Mouse (Mus musculus) intestine, embryonic 16.5 days (tissue): ENCODE results near the gene Akap13. TPM values are rescaled to one million over a fixed set of nuclear protein-coding genes. Genes with fewer than 3 reads are reported as not detected.
"Not testable (repeated sequence)": the region's sequence is repeated elsewhere in the genome, so short reads cannot be mapped to it uniquely, and the experiment has no call there.

Experiments used
- ATAC-seq: fragments of 200-750 bp; cut with Nextera tagmentation; 2 replicates; pipeline ENCODE4 v1.8.0; 2017; ENCODE audit warnings: moderate TSS enrichment, moderate library complexity
- H3K27ac ChIP-seq: fragments of 300-500 bp; sonication (generic); 2 replicates; pipeline ENCODE4 v1.5.1; 2014; ENCODE audit warnings: mild to moderate bottlenecking, low read length
- H3K27me3 ChIP-seq: fragments of 300-500 bp; sonication (generic); replicated peaks from 2 replicates; pipeline ENCODE4 v1.6.1; 2014; ENCODE audit warnings: low read length, control low read depth, mixed read lengths; ENCODE audit not compliant: control insufficient read depth, insufficient read depth
- H3K36me3 ChIP-seq: fragments of 300-500 bp; sonication (generic); 2 replicates; pipeline ENCODE4 v1.6.1; 2014; ENCODE audit warnings: low read length, control low read depth; ENCODE audit not compliant: control insufficient read depth, insufficient read depth
- H3K4me1 ChIP-seq: fragments of 300-500 bp; sonication (generic); 2 replicates; pipeline ENCODE4 v1.6.1; 2014; ENCODE audit warnings: low read length, control low read depth, mixed read lengths; ENCODE audit not compliant: control insufficient read depth, insufficient read depth
- H3K4me2 ChIP-seq: fragments of 300-500 bp; sonication (generic); 2 replicates; pipeline ENCODE4 v1.6.1; 2014; ENCODE audit warnings: low read depth, low read length, control low read depth
- H3K4me3 ChIP-seq: fragments of 300-500 bp; sonication (generic); 2 replicates; pipeline ENCODE4 v1.5.1; 2014; ENCODE audit warnings: mild to moderate bottlenecking, low read length
- H3K9ac ChIP-seq: fragments of 300-500 bp; sonication (generic); 2 replicates; pipeline ENCODE4 v1.6.1; 2014; ENCODE audit warnings: low read depth, low read length
- H3K9me3 ChIP-seq: fragments of 300-500 bp; sonication (generic); 2 replicates; pipeline ENCODE4 v1.6.1; 2016; ENCODE audit warnings: low read length, control low read depth; ENCODE audit not compliant: control insufficient read depth
- WGBS: fragments of 180-500 bp; shearing (Covaris S2); extraction: QIAGEN DNeasy Blood & Tissue Kit; methylation state at CpG from one replicate; pipeline ENCODE4 v1.1.7; 2014; 5-methylcytosine and 5-hydroxymethylcytosine counted together
- polyA plus RNA-seq: library from polyadenylated mRNA; unstranded; fragments of >200 nt; fragmentation: Nextera tagmentation; extraction: Ambion mirVana; gene quantifications from 2 replicates; pipeline ENCODE4 v1.2.1, GENCODE M21; 2015

Akap13 gene
- polyA plus RNA-seq, 1 experiment from 2014 or later = 24.9 TPM

DNA sequence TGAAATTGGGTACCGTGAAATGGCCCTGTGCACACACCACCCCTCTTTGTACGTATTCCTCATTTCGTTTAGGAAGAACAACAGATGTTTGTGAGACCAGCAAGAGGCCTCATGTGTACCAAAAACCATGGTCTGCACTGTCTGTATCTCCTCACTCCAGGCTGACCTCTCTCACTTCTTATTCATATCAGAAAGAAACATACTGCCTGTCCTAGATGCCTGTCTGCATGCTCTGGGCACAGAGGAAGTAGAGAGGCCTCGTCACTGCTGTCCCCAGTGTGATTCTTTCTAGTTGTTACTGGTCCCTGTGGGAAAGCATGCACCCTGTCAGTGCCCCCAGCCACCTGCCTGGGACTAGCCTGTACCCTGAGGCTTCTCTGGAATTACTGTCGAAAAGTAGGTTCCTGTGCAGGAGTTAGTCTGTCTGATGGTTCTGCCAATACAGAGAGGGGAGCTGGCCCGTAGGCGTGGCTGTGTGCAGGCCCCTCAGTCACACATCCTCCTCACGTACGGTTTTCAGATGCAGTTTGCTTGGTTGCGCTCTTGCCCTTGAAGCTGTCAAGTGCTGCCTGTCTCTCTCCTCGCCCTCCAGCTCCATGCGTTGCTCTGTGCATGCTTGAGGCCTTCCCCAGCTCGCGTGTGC, 295.9 kb downstream of the Akap13 start:
- Histone ChIP-seq H3K4me3 (no peak overlapping the region), H3K27ac (no peak overlapping the region), H3K9me3 (no peaks in the 10 kb centered on the region), H3K9ac (no peak overlapping the region), H3K36me3 (peaks cover 32% of the 10 kb centered on the region), H3K27me3 (no peaks in the 10 kb centered on the region), H3K4me1 (peaks cover 2% of the 10 kb centered on the region; the same call in 1 of the 2 replicates), H3K4me2 (no peak overlapping the region)
- 85% methylated on average over 14 of the region's 14 CpGs for WGBS
- ATAC-seq = no peak

DNA sequence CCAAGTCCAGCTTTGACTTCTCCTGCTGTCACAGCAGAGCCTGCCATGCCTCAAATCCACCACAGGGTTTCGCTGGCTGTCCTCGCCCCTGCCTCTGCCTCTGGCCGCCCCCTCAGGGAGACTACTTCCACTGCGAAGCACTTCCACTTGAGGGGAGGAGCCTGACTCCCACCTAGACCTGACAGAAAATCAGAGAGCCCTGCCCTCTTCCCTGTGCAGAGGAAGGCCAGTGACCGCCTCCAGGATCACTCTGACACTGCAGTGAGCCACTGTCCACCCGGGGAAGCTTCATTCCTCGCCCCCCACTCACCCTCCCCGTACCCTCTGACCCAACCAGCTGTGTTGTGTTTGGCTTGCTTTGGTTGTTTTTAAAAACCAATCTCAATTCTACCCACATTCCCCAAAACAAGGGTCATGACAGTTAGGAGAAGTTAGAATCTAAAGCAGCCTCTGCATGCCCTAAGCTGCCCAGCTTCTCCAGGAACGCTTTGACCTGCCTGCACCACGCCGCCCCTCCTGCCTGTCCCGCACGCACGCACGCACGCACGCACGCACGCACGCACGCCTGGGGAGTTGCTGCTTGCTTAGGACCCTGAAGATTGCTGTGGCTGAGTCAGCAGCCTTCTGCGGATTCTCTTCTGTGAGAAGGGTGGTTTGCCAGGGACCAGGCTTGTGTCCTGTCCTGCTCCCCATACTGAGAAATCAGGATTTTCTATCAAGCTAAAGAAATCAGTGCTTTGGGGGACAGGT, 297.3 kb downstream of the Akap13 start:
- no peak for ATAC-seq
- no peak overlapping the region for H3K4me3 ChIP-seq
- H3K4me2 ChIP-seq = no peak overlapping the region
- H3K9ac ChIP-seq = no peak overlapping the region
- H3K27me3 ChIP-seq = no peaks in the 10 kb centered on the region
- H3K27ac ChIP-seq = no peak overlapping the region
- H3K4me1 ChIP-seq = peaks cover 2% of the 10 kb centered on the region; the same call in 1 of the 2 replicates
- WGBS = 52% methylated on average over 22 of the region's 22 CpGs
- no peaks in the 10 kb centered on the region for H3K9me3 ChIP-seq
- peaks cover 25% of the 10 kb centered on the region for H3K36me3 ChIP-seq

DNA sequence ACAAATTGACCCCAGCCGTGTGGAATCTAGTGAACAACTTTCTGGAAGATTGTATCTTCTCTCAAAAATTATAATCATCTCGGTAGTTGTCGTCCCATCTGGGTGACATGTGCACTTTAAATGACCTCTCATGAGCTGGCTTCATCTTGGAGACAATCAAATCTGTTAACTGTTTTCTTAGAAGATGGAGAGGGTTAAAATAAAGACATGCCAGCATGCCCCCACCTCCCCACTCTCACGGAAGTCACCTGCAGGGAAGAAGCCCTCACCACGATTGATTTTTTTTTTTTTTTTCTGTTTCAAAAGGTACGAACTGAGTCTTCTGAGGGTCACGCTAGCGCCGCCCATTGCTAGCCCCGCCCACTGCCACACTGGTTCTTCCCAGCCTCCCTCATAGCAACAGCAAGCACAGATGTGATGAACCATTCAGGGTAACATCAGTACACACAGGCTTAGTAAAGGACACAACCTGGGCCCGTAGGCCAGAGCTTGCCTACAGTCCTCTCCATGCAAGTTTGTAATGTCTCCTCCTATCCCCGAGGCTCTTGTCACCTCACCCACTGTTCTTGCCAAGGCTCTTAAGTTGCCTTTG, 298.0 kb downstream of the Akap13 start:
- Histone ChIP-seq H3K36me3 (peaks cover 21% of the 10 kb centered on the region), H3K4me1 (peaks cover 2% of the 10 kb centered on the region; the same call in 1 of the 2 replicates), H3K27me3 (no peaks in the 10 kb centered on the region), H3K9ac (no peak overlapping the region), H3K27ac (no peak overlapping the region), H3K4me3 (no peak overlapping the region), H3K9me3 (no peaks in the 10 kb centered on the region), H3K4me2 (no peak overlapping the region)
- WGBS = 44% methylated on average over 12 of the region's 12 CpGs
- ATAC-seq = no peak

- Histone ChIP-seq H3K27ac (no peak overlapping the region), H3K4me2 (no peak overlapping the region), H3K27me3 (no peaks in the 10 kb centered on the region), H3K9ac (no peak overlapping the region), H3K9me3 (no peaks in the 10 kb centered on the region), H3K4me3 (no peak overlapping the region), H3K4me1 (peaks cover 2% of the 10 kb centered on the region; the same call in 1 of the 2 replicates), H3K36me3 (peaks cover 10% of the 10 kb centered on the region; the same call in 1 of the 2 replicates)
- WGBS = 57% methylated on average over 8 of the region's 8 CpGs
- no peak for ATAC-seq
Observed at GRCm38 (mm10) chr7:75754587-75755499, 299.5 kb downstream of the Akap13 start.

GRCm38 (mm10) chr7:75755861-75756449, 300.6 kb downstream of the Akap13 start:
- H3K4me1 ChIP-seq = peaks cover 2% of the 10 kb centered on the region; the same call in 1 of the 2 replicates
- 89% methylated on average over 8 of the region's 8 CpGs for WGBS
- H3K27me3 ChIP-seq = no peaks in the 10 kb centered on the region
- H3K9ac ChIP-seq = no peak overlapping the region
- no peak overlapping the region for H3K27ac ChIP-seq
- ATAC-seq = no peak
- H3K4me3 ChIP-seq = no peak overlapping the region
- peaks cover 5% of the 10 kb centered on the region; the same call in 1 of the 2 replicates for H3K36me3 ChIP-seq
- no peaks in the 10 kb centered on the region for H3K9me3 ChIP-seq
- no peak overlapping the region for H3K4me2 ChIP-seq

DNA sequence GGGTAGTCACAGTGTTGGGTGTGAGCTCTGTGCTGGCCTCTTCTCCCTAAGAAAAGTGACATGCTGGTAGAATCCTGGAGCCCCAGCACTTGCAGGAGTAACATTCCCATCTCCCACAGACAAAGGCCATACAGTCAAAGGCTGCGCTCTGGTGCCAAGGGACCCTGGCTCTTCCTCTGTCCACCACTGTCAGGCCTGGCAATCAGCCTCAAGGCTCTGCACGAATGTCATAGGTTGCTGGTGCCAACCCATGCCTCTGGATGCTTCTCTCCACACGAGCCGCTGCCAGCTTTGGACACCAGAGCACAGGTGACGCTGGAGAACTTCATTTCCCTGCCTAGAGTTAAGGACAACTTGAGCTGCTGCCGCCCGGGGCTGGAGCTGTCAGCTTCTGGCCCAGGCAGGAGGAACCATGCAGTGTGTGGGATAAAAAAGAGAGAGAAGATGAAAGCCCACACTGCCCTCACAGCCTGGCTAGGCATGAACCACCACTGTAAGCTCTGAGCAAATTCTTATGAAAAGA, 304.7 kb downstream of the Akap13 start:
- Histone ChIP-seq H3K4me2 (no peak overlapping the region), H3K9ac (no peak overlapping the region), H3K27ac (no peak overlapping the region), H3K4me3 (no peak overlapping the region), H3K27me3 (no peaks in the 10 kb centered on the region), H3K36me3 (peaks cover 5% of the 10 kb centered on the region; the same call in 1 of the 2 replicates), H3K9me3 (no peaks in the 10 kb centered on the region), H3K4me1 (no peaks in the 10 kb centered on the region)
- 86% methylated on average over 7 of the region's 7 CpGs for WGBS
- no peak for ATAC-seq

DNA sequence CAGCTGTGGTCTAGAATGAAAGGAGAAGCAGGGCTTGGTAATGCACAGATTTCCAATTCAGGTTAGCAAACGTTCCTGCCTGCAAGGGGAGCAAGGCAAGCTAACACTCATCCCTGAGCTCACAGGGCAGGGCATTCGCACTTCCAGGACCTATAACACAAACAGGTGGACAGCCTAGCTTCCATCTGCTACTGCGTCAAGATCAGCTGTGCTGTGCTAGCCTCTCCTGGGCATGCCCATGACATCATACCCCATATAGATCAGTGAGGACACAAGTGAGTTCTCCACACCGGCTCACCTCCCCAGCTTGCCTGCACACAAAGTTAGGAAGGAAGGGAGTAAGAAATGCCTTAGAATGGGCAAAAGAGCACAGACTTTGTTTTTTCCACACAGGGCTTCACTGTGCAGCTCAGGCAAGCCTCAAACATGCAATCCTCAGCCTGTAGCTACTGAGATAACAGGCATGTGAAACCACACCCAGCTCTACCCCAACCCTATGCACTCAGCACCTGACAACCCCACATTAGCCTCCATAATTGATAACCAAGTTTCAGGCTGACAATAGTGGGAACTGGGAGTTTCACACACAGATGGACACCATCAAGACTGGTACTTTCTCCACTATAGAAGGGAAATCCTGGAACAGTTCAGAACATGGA, 305.5 kb downstream of the Akap13 start:
- H3K27me3 ChIP-seq, H3K4me3 ChIP-seq, H3K4me1 ChIP-seq, H3K9ac ChIP-seq, H3K27ac ChIP-seq, H3K9me3 ChIP-seq, H3K36me3 ChIP-seq, H3K4me2 ChIP-seq: not testable (repeated sequence)
- peak; percentile 82 for ATAC-seq
- 64% methylated on average over 4 of the region's 4 CpGs for WGBS

- H3K27ac ChIP-seq, H3K4me3 ChIP-seq, ATAC-seq, H3K4me2 ChIP-seq, H3K27me3 ChIP-seq, H3K36me3 ChIP-seq, H3K9ac ChIP-seq, H3K4me1 ChIP-seq, H3K9me3 ChIP-seq: not testable (repeated sequence)
- WGBS = 76% methylated on average over 2 of the region's 2 CpGs
Observed at GRCm38 (mm10) chr7:75762225-75762624, 306.9 kb downstream of the Akap13 start.
